Mouse (Mus musculus) layer of hippocampus, postnatal 14 days (tissue): ENCODE measurements around the gene Slc16a5. TPM values are rescaled to one million over a fixed set of nuclear protein-coding genes. Genes with fewer than 3 reads are reported as not detected.

Source experiments
- DNase-seq, 2 experiments: peaks; one replicate each; pipeline ENCODE4 v3.0.0; 2021 to 2022; ENCODE audit warnings: low spot score in 2 of 2, mixed read lengths in 1 of 2
- long read RNA-seq, 2 experiments: library from polyadenylated mRNA; stranded (forward); transcript quantifications; one replicate each; pipeline ENCODE4 v2.0.0; 2021
- total RNA-seq, 2 experiments: library from RNA; stranded (reverse); gene quantifications; 2 replicates each; pipeline ENCODE4 v1.2.3; 2021

Slc16a5 gene
- total RNA-seq: not detected
- long read RNA-seq, experiment 1: 0 reads
- long read RNA-seq, experiment 2: 0 reads

GRCm38 (mm10) chr11:115462243-115462891 lies at the start of gene Slc16a5:
Gene Slc16a5, plus strand, starts transcription at chr11:115462474.
- no peak for DNase-seq

- DNase-seq: peak; percentile 91 to 97
Observed at GRCm38 (mm10) chr11:115419531-115420237, 42.6 kb upstream of the Slc16a5 start, which contains the start of the genes Atp5h and Kctd2. Gene Atp5h, minus strand, starts transcription at chr11:115419962. Gene Kctd2, plus strand, starts transcription at chr11:115420128.

DNA sequence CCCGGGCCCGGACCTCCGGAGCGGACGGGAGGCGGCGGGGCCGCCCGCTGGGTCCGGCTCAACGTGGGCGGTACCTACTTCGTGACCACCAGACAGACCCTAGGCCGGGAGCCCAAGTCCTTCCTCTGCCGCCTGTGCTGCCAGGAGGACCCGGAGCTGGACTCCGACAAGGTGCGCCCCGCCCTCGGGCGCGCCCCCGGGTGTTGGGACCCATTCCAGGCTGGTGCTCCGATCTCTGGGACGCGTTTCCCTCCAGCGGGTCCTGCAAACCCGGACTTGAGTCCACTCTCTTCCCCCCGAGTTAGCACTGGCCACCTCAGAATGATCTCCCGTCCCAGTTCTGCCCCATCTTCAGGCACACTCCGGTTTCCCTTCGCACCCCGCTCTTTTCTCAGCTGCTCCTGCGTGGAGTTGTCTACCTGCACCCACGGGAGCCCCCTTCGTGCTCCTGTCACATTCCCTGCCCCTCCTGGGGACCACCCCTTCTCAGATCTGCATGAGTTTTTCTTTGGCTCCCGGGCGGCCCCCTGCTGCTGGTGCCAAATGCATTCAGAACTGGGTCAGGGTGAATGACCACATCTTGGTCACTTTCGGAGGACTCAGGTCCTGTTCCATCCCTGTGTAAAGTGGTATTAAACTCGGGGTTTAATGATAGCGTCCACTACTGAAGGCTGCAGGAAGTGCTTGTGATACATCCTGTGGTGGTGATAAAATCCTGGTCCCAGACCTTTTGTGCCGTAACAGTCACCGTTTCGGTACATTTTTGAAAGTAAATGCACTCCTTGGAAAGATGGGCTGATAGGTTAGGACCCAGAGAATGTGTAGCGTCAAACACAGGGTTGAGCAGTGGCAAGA lies 41.7 kb upstream of the Slc16a5 start:
- DNase-seq: peak; percentile 51 to 57

DNA sequence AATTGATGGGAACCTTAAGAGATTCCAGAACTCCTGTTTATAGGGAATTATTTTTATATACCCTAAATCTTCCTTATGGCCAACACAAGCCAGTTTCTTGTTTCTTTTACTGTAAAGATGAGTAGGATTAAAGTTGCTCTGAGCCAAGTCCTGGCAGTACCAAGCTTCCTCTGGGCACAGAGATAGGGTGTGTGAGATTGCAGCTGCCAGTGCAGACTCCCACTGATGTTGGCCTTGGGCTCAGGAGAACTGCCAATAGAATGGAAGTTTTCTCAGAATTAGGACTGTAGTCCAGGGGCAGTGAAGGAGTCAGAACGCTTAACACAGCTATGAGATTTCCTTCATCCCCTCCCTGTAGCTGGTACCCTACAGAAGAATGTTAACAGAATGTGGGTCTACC lies 40.9 kb upstream of the Slc16a5 start:
- DNase-seq: no peak

GRCm38 (mm10) chr11:115421972-115422371 lies 40.3 kb upstream of the Slc16a5 start:
- DNase-seq: no peak

DNA sequence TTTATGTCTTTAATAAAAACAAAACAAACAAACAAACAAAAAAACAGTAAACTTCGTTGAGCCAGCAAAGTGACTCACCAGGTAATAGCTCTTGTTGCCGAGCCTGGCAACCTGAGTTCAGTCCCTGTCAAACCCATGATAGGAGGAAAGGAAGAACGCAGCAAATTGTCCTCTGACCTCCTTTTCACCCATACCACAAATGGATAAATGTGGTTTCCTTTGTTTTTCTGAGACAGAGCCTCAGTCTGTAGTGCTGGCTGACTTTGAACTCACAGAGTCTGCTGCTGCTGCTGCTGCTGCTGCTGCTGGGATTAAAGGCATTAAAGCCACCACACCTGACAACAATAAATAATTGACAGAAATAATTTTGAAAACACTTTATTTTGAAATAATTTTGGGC lies 39.2 kb upstream of the Slc16a5 start:
- no peak for DNase-seq

DNA sequence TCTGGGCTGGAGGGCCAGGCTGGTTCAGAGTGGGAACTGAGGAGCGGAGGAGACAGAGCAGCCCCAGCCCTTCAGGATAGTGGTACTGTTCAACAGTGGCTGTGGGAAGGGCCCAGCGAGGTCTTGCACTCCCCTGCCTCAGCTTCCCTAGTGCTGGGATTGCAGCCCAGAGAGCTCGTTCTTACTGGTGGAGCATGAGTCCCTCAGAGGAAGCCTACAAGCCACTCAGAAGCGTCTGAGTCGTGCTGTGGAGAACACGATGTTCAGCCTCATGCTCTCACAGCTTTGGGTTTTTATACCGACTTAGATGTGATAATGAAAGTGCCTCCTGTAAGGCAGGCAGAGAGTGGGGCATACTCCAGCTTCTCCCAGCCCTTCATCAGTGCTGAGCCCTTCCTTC lies 37.6 kb upstream of the Slc16a5 start:
- no peak for DNase-seq

DNA sequence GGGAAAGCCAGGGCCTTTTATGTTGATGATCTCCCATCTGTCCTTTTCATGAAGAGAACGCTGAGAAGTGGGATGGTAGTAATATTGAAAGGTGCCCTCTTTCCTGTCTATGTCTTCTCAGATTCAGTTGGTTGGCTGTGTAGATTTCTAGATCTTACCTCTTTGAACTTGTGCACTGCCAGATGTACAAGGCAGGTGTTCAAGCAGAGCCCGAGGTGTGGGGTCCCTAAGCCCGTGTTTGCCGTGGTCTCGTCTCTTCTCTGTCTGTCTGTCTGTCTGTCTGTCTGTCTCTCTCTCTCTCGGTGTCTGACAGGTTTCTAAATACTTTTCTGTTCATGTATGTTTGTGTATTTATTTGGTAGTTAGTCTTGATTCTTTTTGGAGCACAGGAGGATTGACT lies 36.6 kb upstream of the Slc16a5 start:
- DNase-seq: no peak

DNA sequence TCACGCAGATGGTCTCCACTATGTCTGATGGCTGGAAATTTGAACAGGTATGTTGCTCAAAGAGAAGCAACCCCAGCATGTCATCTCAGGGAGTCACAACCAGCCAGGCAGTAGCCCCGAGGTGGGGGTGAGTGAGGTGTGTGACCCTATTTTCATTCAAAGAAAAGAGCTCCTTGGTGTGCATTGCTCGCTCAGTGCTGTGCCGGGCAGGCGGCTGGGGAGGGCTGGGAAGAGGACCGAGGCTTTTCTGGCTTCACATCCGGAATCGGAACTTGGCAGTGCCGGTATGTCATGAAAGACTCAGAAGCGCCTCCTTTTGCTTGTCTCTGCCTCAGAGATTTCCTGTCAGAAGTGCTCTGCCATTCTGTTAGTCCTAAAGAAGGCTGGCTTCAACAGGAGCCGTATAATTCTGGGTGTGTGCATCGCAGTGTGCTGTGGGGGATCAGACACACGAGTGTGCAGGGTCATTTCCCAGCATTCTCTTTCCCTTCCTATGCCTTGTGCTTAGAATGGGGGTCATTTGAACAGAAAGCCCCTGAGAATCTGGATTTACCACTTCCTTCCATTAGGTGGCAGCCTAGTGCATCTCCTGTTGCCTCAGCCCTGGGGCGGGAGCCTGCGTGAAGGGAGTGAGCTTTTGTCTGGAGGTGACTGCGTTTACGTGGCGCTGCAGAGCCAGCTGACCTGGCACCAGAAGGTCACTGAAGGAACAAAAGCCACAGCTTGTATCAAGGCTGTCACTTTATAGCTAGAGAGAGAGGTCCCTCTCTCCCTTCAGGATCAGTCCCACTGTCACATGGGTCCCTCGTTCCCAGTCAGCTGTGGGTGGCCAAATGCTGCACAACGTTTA lies 34.6 kb upstream of the Slc16a5 start:
- DNase-seq: peak; percentile 80 to 84

DNA sequence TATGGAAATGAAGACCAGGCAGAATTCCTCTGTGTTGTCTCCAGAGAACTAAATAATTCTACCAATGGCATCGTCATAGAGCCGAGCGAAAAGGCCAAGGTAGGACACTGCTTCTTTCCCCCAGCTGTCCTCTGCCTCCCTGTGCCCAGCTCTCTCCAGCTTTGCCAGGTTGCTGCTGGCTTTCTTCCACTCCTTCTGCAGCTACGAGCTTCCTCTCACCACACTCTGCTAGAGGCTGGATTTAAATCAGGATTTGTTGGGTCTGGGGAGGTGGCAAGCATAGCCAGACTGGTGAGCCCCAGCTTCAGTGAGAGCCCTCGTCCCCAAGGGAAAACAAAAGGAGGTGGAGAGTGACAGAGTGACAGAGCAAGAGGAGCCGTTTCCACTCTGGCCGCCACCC lies 33.0 kb upstream of the Slc16a5 start:
- DNase-seq: no peak

DNA sequence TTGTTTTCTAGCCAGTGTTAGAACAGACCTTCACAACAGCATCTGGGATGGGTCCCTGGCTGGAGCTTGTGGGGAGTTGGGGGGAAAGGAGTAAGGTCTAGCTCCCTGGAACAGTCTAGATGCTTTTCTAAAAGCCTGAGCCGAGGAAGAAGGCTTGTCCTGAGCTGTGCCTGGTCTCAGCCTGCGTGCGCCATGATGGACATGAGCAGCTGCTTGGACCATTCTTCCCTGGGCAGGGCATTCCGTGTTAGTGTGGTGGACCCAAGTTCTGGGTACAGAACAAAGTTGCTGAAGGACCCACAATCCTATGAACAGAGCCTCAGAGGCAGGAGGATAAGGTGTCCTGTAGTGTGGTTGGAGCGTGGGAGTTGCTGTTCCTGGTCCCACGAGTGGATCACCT lies 31.7 kb upstream of the Slc16a5 start:
- no peak for DNase-seq

DNA sequence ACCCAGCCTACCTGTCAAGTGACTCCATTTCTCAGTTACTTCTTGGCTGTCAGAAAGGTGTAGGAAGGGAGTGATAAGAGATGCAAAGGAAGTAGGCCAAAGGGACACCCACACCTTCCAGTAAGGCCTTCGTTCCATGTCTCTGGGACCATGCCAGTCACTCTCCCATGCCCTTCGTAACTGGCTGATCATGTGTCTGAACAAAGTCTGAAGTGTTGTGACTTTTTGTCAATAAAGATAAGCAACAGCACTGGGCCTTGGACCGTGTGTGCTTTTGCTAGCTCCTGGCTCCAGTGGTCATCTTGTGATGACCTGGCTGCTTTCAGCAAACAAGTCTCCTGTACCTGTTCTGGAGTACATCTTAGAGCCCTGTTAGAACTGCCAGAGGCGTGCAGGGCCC lies 29.5 kb upstream of the Slc16a5 start:
- DNase-seq: no peak

GRCm38 (mm10) chr11:115433342-115433741 lies 28.9 kb upstream of the Slc16a5 start:
- no peak for DNase-seq

GRCm38 (mm10) chr11:115435596-115436337 lies 26.5 kb upstream of the Slc16a5 start:
- no peak for DNase-seq

DNA sequence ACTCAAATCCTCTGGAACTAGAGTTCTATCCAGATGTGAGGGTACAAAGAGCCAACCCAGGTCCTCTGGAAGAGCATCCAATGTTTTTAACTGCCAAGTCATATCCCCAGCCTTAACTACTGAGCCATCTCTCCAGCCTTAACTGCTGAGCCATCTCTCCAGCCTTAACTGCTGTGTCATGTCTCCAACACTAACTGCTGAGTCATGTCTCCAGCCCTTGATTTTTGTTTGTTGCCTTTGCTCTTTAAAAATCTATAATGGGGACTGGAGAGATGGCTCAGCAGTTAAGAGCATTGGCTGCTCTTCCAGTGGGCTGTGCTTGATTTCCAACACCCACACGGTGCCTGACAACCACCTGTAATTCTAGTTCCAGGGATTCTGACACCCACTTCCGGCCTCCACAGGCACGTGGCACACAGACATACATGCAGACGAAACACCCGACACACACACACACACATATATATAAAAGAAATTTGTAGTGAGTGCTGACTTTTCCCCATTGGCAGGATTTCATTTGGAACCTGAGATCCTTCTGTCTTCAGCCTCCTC lies 24.6 kb upstream of the Slc16a5 start:
- DNase-seq: no peak

DNA sequence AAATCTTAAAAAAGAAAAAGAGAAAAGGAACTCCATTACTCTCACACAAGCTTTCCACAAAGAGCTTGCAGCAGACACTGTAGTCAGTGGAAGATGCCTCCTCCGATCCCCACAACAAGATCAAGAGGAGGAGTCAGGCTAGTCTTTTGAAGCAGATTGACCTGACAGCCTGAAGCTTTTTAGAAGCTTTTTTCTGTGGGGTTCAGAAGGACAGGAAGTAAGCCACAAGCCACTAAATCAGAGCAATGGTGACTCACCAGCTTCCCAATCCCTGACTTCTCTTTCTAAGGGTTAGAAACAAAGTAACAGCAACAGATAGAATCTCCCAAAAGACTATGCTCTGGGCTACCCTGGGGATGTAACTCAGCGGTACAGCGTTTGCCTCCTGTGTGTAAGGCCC lies 22.9 kb upstream of the Slc16a5 start:
- no peak for DNase-seq

GRCm38 (mm10) chr11:115439906-115440595 lies 22.2 kb upstream of the Slc16a5 start, which contains the start of gene Trim80:
Gene Trim80, plus strand, starts transcription at chr11:115440545.
- no peak for DNase-seq

- no peak for DNase-seq
Observed at GRCm38 (mm10) chr11:115441417-115441816, 20.9 kb upstream of the Slc16a5 start.

- no peak for DNase-seq
Observed at GRCm38 (mm10) chr11:115446906-115447305, 15.4 kb upstream of the Slc16a5 start.
